Mouse (Mus musculus) gastrocnemius, adult 18-20 months (tissue): ENCODE measurements around the gene Gm4216. TPM values are rescaled to one million over a fixed set of nuclear protein-coding genes. Genes with fewer than 3 reads are reported as not detected.
"Not testable (repeated sequence)": the region's sequence is repeated elsewhere in the genome, so short reads cannot be mapped to it uniquely, and the experiment has no call there.

Experiments used
- DNase-seq: peaks from one replicate; pipeline ENCODE4 v3.0.0; 2021; ENCODE audit warnings: low spot score
- long read RNA-seq, 2 experiments: library from polyadenylated mRNA; stranded (forward); transcript quantifications; one replicate each; pipeline ENCODE4 v2.0.0; 2021
- total RNA-seq, 2 experiments: library from RNA; stranded (reverse); gene quantifications; 2 replicates each; pipeline ENCODE4 v1.2.3; 2021

Gene Gm4216
- not detected for total RNA-seq
- long read RNA-seq, experiment 1: 0 reads
- long read RNA-seq, experiment 2: 0 reads

- DNase-seq: not testable (repeated sequence)
These were observed at the start of gene Gm4216 for GRCm38 (mm10) chr7:23019823-23020222. Gm4216 (minus strand) TSS chr7:23019923.

DNA sequence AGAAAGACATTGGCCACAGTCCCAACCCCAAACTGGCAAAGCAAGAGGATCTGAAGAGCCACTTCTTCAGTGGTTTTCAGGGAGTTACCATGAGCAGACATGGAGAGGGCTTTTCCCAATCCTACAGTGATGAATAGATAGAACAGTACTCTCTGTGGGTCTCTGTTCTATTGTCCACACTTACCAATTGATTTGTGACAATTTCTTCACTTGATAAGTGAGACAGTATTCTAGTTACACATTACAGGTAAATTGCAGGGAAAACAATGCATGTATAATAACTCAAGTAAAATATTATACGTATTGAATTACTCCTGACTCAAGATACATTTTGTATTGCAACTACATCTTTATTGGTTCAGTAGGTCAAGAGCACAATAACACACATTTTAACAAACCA lies 47.6 kb upstream of the Gm4216 start, which contains the start of gene Gm8720:
TSS of gene Gm8720 (minus strand) at position 101 of the 400 bp plus-strand sequence.
- not testable (repeated sequence) for DNase-seq

DNA sequence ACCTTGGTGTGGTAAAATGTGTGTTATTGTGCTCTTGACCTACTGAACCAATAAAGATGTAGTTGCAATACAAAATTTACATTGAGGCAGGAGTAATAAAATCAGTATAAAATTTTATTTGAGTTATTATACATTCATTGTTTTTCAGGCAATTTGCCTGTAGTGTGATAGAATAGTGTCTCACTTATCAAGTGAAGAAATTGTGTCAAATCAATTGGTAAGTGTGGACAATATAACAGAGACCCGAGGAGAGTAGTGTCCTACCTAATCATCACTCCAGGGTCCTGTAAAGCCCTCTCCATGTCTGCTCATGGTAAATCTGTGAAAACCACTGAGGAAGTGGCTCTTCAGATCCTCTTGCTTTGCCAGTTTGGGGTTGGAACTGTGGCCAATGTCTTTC lies 35.5 kb upstream of the Gm4216 start, which contains the start of gene Vmn1r163:
TSS of gene Vmn1r163 (plus strand) at position 301 of the 400 bp plus-strand sequence.
- not testable (repeated sequence) for DNase-seq

DNA sequence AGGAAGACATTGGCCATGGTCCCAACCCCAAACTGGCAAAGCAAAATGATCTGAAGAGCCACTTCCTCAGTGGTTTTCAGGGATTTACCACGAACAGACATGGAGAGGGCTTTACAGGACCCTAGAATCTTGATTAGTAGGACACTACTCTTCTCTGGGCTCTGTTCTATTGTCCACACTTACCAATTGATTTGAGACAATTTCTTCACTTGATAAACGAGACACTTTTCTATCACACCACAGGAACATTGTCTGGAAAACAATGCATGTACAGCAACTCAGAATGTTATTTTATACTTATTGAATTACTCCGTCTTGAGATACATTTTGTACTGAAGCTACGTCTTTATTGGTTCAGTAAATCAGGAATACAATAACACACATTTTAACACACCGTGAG lies 35.1 kb downstream of the Gm4216 start, which contains the start of gene Gm4214:
TSS of gene Gm4214 (minus strand) at position 101 of the 400 bp plus-strand sequence.
- not testable (repeated sequence) for DNase-seq

Other genes starting within 250 kb of the Gm4216 start
- not detected for gene Vmn1r158, start 229.1 kb downstream of the Gm4216 start, total RNA-seq
- not detected for gene Vmn1r159, start 176.3 kb downstream of the Gm4216 start, total RNA-seq
- gene Vmn1r160, start 148.7 kb downstream of the Gm4216 start, total RNA-seq: not detected
- gene Gm4214, start 35.2 kb downstream of the Gm4216 start, total RNA-seq: not detected
- not detected for gene Vmn1r163, start 35.6 kb upstream of the Gm4216 start, total RNA-seq
- gene Gm8720, start 47.5 kb upstream of the Gm4216 start, total RNA-seq: not detected
- gene Gm10662, start 124.6 kb upstream of the Gm4216 start, total RNA-seq: not detected
- gene Vmn1r165, start 197.4 kb upstream of the Gm4216 start, total RNA-seq: not detected
- gene Vmn1r166, start 231.8 kb upstream of the Gm4216 start, total RNA-seq: not detected